Mouse (Mus musculus): ENCODE measurements at regions not wholly inside any gene's neighbourhood (a gene's known extent, or its start where the extent isn't known, plus 50 kb on each side); places are given as distances from the start of the nearest gene placed in this dataset.
"Not testable (repeated sequence)": the region's sequence is repeated elsewhere in the genome, so short reads cannot be mapped to it uniquely, and the experiment has no call there.

- Histone ChIP-seq H3K9me3 (no peaks in the 10 kb centered on the region), H3K4me1 (no peaks in the 10 kb centered on the region), H3K27ac (replicated peaks) (no peak overlapping the region), H3K36me3 (no peaks in the 10 kb centered on the region), H3K4me3 (no peak overlapping the region), H3K9ac (replicated peaks) (no peak overlapping the region), H3K4me2 (replicated peaks) (no peak overlapping the region), H3K27me3 (peaks cover 49% of the 10 kb centered on the region)
- WGBS: 69% methylated on average over 9 of the region's 9 CpGs
- no peak for ATAC-seq (ENCODE audit: low FRiP score, low read depth)
These were observed 200.4 kb upstream of the Nhs start for GRCm38 (mm10) chrX:162359767-162360545.

DNA sequence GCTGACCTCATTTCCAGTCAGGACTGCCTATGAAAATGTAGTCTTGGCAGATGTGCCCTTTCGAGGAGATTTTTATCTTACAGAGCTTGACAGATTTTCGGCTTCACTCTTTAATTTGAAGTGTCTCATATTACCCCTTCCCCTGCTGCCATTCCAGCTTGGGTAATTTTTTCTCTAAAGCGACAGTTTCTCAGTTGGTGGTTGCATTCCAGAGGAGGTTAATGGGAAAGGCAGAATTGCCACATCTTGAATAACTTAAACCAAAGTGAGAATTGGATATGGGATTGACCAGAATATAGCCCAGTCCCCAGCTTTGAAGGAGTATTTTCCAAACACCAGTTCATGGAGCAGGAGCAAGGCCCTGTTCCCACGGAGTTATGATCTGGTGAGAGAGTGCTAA, 188.8 kb upstream of the Nhs start:
- no peak overlapping the region for H3K9ac ChIP-seq (replicated peaks)
- no peak overlapping the region for H3K27ac ChIP-seq (replicated peaks)
- H3K36me3 ChIP-seq: no peaks in the 10 kb centered on the region
- H3K9me3 ChIP-seq: no peaks in the 10 kb centered on the region
- no peak for ATAC-seq (ENCODE audit: low FRiP score, low read depth)
- H3K27me3 ChIP-seq: peaks cover 27% of the 10 kb centered on the region; the same call in 1 of the 2 replicates
- no peak overlapping the region for H3K4me2 ChIP-seq (replicated peaks)
- WGBS: 69% methylated on average over 4 of the region's 4 CpGs
- no peak overlapping the region for H3K4me3 ChIP-seq
- H3K4me1 ChIP-seq: no peaks in the 10 kb centered on the region

DNA sequence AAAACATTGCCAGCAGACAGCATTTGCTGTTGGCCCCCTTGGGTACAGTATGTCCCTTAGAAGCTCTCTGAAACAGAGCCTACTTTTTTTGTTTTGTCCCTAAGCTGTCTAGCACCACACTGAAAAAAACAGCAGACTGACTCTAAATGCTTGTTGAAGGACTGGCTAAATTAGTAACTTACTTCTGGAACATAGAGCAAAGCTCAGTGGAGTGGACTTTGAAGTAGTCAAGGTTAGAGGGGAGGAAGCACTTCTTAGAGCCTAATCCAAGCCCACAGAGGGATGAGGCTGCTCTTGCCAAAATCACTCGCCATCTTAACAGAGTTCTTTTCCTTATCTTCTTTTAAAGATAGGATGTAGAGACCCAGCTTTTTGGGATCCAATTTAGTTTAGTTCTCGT, 188.4 kb upstream of the Nhs start:
- no peak overlapping the region for H3K27ac ChIP-seq (replicated peaks)
- no peaks in the 10 kb centered on the region for H3K36me3 ChIP-seq
- WGBS: 65% methylated on average over 2 of the region's 2 CpGs
- peaks cover 27% of the 10 kb centered on the region; the same call in 1 of the 2 replicates for H3K27me3 ChIP-seq
- no peak overlapping the region for H3K4me3 ChIP-seq
- no peak overlapping the region for H3K4me2 ChIP-seq (replicated peaks)
- H3K9ac ChIP-seq (replicated peaks): no peak overlapping the region
- no peak for ATAC-seq (ENCODE audit: low FRiP score, low read depth)
- no peaks in the 10 kb centered on the region for H3K9me3 ChIP-seq
- no peaks in the 10 kb centered on the region for H3K4me1 ChIP-seq

DNA sequence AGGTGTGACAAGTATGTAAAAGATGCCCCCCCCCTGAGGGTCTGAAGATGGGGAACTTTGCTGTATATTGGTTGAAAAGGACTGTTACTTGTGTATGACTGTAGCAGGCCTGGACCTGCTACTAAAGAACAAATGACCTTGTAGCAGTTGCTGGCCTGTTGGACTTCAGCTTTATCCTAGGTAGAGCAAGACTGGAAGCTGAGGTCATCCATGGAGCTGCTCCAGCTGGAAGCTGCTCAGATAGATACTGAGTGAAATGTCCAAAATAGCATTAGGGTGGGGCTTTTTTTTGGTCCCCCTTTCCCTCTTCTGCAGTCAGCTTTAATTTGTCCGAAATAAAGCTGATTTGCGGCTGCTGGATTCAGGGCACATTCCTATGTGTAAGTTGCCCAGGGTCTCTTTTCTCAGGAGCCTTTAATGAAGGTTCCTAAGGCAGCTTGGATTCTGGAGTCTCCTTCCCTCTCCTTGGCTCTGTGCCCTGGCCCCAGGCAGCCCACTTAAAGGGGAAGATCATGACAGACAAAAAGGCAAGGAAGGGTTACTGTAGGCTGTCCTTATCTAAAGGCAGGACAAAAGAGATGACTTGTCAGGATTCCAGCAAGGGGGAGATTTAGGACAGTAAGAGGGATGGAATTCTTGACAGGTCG, 186.1 kb upstream of the Nhs start:
- Histone ChIP-seq H3K4me2 (replicated peaks) (no peak overlapping the region), H3K9ac (replicated peaks) (no peak overlapping the region), H3K27ac (replicated peaks) (no peak overlapping the region), H3K4me3 (no peak overlapping the region), H3K4me1 (no peaks in the 10 kb centered on the region), H3K36me3 (no peaks in the 10 kb centered on the region), H3K9me3 (no peaks in the 10 kb centered on the region), H3K27me3 (peaks cover 26% of the 10 kb centered on the region; the same call in 1 of the 2 replicates)
- no peak for ATAC-seq (ENCODE audit: low FRiP score, low read depth)
- 74% methylated on average over 3 of the region's 3 CpGs for WGBS

GRCm38 (mm10) chrX:162332121-162332520, 172.6 kb upstream of the Nhs start:
- Histone ChIP-seq H3K9ac (replicated peaks) (no peak overlapping the region), H3K27me3 (no peaks in the 10 kb centered on the region), H3K4me1 (no peaks in the 10 kb centered on the region), H3K36me3 (no peaks in the 10 kb centered on the region), H3K27ac (replicated peaks) (no peak overlapping the region), H3K4me3 (no peak overlapping the region), H3K9me3 (no peaks in the 10 kb centered on the region), H3K4me2 (replicated peaks) (no peak overlapping the region)
- no peak for ATAC-seq (ENCODE audit: low FRiP score, low read depth)
- 80% methylated on average over 5 of the region's 5 CpGs for WGBS

GRCm38 (mm10) chrX:162307646-162308045, 148.1 kb upstream of the Nhs start:
- H3K9me3 ChIP-seq: no peaks in the 10 kb centered on the region
- H3K27me3 ChIP-seq: no peaks in the 10 kb centered on the region
- H3K4me3 ChIP-seq: no peak overlapping the region
- no peak for ATAC-seq (ENCODE audit: low FRiP score, low read depth)
- no peaks in the 10 kb centered on the region for H3K4me1 ChIP-seq
- H3K27ac ChIP-seq (replicated peaks): no peak overlapping the region
- H3K9ac ChIP-seq (replicated peaks): no peak overlapping the region
- 75% methylated on average over 2 of the region's 2 CpGs for WGBS
- H3K36me3 ChIP-seq: no peaks in the 10 kb centered on the region
- no peak overlapping the region for H3K4me2 ChIP-seq (replicated peaks)

GRCm38 (mm10) chrX:162304145-162304544, 144.6 kb upstream of the Nhs start:
- Histone ChIP-seq H3K36me3 (no peaks in the 10 kb centered on the region), H3K4me1 (no peaks in the 10 kb centered on the region), H3K27me3 (no peaks in the 10 kb centered on the region), H3K9me3 (no peaks in the 10 kb centered on the region), H3K4me2 (replicated peaks) (no peak overlapping the region), H3K4me3 (no peak overlapping the region), H3K27ac (replicated peaks) (no peak overlapping the region), H3K9ac (replicated peaks) (no peak overlapping the region)
- ATAC-seq (ENCODE audit: low FRiP score, low read depth): no peak

DNA sequence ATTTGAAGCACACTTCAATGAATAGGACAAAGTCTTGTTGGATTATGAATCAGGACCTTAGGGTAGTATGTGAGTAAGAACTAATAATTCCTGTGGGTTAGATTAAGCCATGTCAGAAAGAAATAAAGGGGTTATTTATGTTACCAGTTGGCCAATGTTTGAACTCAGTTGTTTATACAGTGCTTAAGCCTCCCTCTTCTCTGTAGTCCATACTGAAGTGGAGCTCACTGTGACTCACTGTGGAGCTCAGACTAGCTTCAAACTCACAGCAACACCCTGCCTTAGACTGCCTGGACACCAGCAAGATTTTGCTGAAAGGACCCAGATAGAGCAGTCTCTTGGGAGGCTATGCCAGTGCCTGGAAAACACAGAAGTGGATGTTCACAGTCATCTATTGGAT, 143.3 kb upstream of the Nhs start:
- ATAC-seq (ENCODE audit: low FRiP score, low read depth): no peak
- Histone ChIP-seq H3K9ac (replicated peaks) (no peak overlapping the region), H3K9me3 (no peaks in the 10 kb centered on the region), H3K36me3 (no peaks in the 10 kb centered on the region), H3K4me1 (no peaks in the 10 kb centered on the region), H3K4me3 (no peak overlapping the region), H3K27me3 (peaks cover 3% of the 10 kb centered on the region; the same call in 1 of the 2 replicates), H3K4me2 (replicated peaks) (no peak overlapping the region), H3K27ac (replicated peaks) (no peak overlapping the region)

GRCm38 (mm10) chrX:162291234-162291633, 131.7 kb upstream of the Nhs start:
- Histone ChIP-seq H3K27me3 (peaks cover 6% of the 10 kb centered on the region; the same call in 1 of the 2 replicates), H3K4me2 (replicated peaks) (no peak overlapping the region), H3K27ac (replicated peaks) (no peak overlapping the region), H3K9me3 (no peaks in the 10 kb centered on the region), H3K36me3 (no peaks in the 10 kb centered on the region), H3K4me1 (no peaks in the 10 kb centered on the region), H3K4me3 (no peak overlapping the region), H3K9ac (replicated peaks) (no peak overlapping the region)
- ATAC-seq (ENCODE audit: low FRiP score, low read depth): no peak
- WGBS: 88% methylated on average over 1 of the region's 1 CpGs

DNA sequence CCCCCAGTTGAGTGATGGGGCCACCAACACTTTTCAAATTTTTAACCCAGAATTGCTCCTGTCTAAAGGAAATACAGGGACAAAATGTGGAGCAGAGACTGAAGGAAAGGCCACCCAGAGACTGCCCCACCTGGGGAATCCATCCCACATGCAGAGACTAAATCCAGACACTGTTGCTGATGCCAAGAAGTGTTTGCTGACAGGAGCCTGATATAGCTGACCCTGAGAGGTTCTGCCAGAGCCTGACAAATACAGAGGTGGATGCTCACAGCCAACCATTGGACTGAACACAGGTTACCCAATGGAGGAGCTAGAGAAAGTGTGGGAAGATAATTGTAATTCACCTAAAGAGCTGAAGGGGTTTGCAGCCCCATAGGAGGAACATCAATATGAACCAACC, 126.6 kb upstream of the Nhs start:
- not testable (repeated sequence) for ATAC-seq (ENCODE audit: low FRiP score, low read depth)

GRCm38 (mm10) chrX:162284252-162284651, 124.7 kb upstream of the Nhs start:
- Histone ChIP-seq H3K27me3 (peaks cover 6% of the 10 kb centered on the region; the same call in 1 of the 2 replicates), H3K4me3 (no peak overlapping the region), H3K36me3 (no peaks in the 10 kb centered on the region), H3K27ac (replicated peaks) (no peak overlapping the region), H3K4me1 (no peaks in the 10 kb centered on the region), H3K9me3 (no peaks in the 10 kb centered on the region), H3K9ac (replicated peaks) (no peak overlapping the region), H3K4me2 (replicated peaks) (no peak overlapping the region)
- no peak for ATAC-seq (ENCODE audit: low FRiP score, low read depth)
- 74% methylated on average over 3 of the region's 3 CpGs for WGBS

More for the DNA sequence above, 126.6 kb upstream of the Nhs start:
- H3K36me3 ChIP-seq; H3K9ac ChIP-seq (replicated peaks); H3K9me3 ChIP-seq; H3K4me1 ChIP-seq; H3K27ac ChIP-seq (replicated peaks); H3K4me2 ChIP-seq (replicated peaks); H3K4me3 ChIP-seq; H3K27me3 ChIP-seq: not testable (repeated sequence)

DNA sequence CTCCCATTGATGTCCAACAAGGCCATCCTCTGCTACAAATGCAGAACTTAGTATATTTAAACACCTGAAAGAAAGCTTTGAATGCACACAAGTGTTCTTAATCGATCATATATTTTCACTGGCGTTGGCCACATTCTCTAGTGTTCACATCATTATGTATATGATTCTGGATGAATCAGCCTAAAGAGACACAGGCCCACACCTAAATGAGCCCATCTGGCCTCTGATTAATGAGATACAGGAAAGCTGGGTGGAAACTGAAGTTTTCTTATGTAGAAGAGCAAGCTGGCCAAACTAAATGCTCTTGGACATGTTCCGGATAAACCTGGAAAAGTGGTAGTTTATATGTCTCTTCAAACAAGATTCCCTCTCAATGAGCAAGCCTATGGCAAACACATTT, 123.2 kb upstream of the Nhs start:
- WGBS: 94% methylated on average over 3 of the region's 3 CpGs
- Histone ChIP-seq H3K4me2 (replicated peaks) (no peak overlapping the region), H3K4me1 (no peaks in the 10 kb centered on the region), H3K4me3 (no peak overlapping the region), H3K9ac (replicated peaks) (no peak overlapping the region), H3K27ac (replicated peaks) (no peak overlapping the region), H3K9me3 (no peaks in the 10 kb centered on the region), H3K27me3 (peaks cover 10% of the 10 kb centered on the region), H3K36me3 (no peaks in the 10 kb centered on the region)
- no peak for ATAC-seq (ENCODE audit: low FRiP score, low read depth)
